Mouse (Mus musculus): Measurements from ENCODE around the gene Pkn1. TPM values are rescaled to one million over a fixed set of nuclear protein-coding genes. Genes with fewer than 3 reads are reported as not detected.

Pkn1 gene
- total RNA-seq, 2 experiments from 2014 or later = 31.6 to 78.8 TPM

DNA sequence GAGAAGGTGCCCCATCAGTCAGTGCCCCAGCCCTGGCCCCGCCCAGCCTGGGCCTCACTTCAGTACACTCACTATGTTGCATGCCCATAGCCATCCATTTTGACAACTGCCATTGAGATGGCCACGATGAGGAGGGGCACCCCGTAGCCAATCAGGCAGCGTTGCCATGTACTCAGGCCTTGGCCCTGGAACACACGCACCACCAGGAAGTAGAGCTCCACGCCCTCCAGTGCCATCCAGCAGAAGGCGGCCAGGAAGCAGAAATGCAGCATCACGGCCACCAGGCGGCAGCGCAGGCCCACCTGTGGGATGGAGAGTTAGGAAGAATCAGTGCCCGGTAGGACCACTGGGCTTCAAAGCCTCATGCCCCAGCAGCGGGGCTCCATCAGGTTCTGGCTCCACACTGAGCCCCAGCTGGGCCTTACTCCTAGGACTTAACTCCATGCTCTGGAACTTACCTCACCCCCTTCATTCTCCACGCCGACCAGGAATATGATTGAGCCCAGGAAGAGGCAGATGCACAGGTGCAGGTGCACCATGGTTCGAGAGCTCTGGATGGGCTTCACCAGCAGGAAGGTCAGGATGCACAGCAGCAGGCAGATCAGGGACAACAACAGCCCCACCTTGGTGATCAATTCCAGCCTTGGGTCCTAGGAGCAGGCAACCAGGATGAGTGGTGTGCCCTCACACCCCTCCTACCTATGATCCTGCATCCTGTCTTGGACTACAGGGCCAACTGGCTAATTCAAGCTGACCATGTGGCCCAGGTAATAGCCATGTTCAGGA lies 25.9 kb upstream of the Pkn1 start:
- peak; percentile 91 for ATAC-seq (replicated peaks; ENCODE audit: poor library complexity)

- ATAC-seq (replicated peaks; ENCODE audit: poor library complexity) = no peak
Measured at GRCm38 (mm10) chr8:83723447-83724083, 24.6 kb upstream of the Pkn1 start.

DNA sequence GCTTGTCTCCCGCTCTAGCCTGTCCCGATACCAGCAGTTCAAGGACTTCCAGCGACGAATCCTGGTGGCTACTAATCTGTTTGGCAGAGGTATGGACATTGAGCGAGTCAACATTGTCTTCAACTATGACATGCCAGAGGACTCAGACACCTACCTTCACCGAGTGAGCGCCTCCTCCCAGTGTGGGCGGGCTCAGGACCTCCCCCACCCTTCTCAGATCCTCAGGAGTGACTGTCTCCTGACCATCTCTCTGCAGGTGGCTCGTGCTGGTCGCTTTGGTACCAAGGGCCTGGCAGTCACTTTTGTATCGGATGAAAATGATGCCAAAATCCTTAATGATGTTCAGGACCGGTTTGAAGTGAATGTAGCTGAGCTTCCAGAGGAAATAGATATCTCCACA lies 23.7 kb upstream of the Pkn1 start:
- no peak for ATAC-seq (replicated peaks; ENCODE audit: poor library complexity)

DNA sequence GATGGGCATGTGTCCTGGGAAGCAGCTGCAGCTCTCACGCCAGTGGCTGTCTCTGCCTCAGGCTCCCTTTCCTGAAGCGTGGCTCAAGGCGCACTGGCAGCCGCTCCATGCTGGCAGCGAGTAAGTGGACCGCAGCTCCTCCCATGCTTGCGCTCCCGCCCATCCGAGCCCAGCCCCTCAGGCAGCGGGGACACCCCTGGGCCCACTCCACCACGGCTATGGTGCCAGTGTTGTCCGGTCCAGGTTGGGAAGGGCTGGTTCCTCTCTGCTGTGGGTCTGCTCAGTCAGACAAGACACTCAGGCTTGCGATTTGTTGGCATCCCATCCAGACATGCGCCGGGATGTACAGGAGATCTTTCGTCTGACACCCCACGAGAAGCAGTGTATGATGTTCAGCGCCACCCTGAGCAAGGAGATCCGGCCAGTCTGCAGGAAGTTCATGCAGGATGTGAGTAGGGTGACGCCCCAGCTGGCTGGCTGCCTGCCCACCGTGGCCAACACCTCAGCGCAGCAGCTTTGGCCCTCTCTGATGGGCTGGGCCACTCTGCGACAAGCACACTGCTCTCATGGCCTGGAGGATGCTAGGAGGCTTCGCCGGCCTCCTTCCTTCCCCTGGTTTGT lies 22.5 kb upstream of the Pkn1 start:
- ATAC-seq (replicated peaks; ENCODE audit: poor library complexity) = no peak

GRCm38 (mm10) chr8:83719693-83720092 lies 20.7 kb upstream of the Pkn1 start:
- no peak for ATAC-seq (replicated peaks; ENCODE audit: poor library complexity)

- ATAC-seq (replicated peaks; ENCODE audit: poor library complexity) = no peak
Measured at GRCm38 (mm10) chr8:83719048-83719447, 20.1 kb upstream of the Pkn1 start.

DNA sequence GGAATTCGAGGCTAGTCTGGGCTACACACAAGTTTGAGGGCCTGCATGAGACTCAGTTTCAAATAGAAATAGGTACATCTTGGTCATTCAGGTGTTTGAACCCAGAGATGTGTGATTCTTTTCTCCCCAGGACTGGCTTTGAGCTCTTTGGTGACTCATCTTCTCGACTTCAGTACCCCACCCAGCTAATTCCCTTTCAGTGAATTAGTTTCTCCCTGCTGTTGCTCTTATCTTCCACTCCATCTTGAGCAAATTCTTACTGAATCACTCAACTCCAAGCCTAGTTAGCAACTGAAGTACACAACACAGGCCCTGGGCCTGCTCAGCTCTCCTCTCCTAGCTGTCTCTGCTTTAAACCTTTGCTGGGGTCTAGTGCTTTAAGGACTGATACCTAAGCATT lies 17.6 kb upstream of the Pkn1 start:
- no peak for ATAC-seq (replicated peaks; ENCODE audit: poor library complexity)

DNA sequence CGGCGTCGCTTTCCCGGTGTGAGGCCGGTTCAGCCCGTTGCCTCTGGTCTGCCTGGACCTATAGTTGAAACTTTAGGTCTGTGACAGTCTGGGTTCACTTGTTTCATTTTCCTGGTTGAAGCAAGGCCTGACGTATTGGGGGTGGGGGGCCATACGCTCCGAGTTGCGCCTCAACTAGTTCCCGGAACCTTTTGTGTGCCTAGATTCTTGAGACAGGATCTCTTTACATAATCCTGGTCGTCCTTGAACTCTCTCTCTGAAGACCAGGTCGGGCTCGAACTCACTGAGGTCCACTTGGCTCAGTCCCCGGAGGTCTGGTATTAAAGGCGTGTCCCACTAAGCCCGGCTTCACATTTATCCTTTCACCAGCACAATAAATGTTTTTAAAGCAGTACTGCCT lies 16.8 kb upstream of the Pkn1 start:
- no peak for ATAC-seq (replicated peaks; ENCODE audit: poor library complexity)

DNA sequence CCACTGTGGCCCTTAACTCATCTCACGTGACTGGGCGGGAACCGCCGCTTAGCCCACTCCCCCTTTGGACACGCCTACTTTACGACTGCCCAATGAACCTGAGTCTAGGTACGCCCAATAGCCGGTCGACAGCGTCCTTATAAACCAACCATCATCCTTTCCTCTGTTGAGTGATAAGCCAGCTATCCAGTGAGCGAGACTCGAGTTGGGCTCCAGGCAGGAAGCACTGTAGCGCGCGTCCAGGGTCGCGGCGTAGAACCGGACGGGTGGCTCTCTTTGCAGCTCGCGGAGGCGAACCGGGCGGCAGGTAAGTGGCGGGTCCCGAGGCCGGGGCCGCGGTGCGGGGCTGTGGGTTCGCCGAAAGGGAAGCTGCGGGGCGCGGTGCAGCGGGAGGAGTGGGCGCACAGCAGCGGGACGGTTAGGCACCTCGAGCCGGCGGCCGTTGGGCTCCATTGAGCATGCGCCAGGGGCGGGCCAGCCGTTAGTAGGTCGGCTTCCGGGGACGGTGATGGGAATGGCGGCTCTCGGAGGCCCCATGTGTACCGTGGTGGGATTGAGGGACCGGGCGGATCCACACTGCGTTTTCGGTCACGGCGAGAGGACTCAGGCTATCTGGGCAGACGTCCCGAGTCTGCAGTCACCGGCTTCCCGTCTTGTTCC lies 16.2 kb upstream of the Pkn1 start, which contains the start of gene Ddx39:
Ddx39 (plus strand) TSS at position 147 of the 660 bp plus-strand sequence.
- ATAC-seq (replicated peaks; ENCODE audit: poor library complexity) = peak; percentile 93

GRCm38 (mm10) chr8:83714676-83715030 lies 15.7 kb upstream of the Pkn1 start:
- no peak for ATAC-seq (replicated peaks; ENCODE audit: poor library complexity)

DNA sequence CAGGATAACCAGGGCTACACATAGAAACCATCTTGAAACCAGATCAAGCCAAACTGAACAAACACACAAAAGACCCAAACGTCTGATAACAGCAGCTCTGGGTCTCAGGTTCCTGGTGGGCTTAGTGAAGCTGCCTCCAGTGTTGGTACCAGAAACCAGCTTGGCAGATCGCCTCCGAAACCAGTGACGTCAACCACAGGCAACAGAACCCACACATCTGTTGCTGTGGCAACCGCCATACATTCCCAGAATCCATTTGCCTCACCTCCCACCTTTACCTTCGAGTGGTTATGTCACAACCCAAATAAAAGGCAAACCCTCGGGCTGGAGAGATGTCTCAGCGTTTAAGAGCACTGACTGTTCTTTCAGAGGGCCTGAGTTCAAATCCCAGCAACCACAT lies 8.6 kb upstream of the Pkn1 start:
- ATAC-seq (replicated peaks; ENCODE audit: poor library complexity) = no peak

DNA sequence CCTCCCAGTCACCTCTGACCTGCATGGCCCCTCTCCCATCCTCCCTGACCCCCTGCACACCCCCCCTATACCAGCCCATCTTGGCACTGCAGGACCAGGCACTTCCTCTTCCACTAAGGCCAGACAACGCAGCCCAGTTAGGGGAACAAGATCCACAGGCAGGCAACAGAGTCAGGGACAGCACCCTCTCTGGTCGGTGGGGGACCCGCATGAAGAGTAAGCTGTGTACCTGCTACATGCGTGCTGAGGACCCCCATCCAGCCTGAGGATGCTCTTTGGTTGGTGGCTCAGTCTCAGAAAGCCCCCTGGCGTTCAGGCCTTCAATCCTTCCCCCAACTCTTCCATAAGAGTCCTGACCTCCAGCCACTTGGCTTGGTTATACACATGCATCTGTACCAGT lies 7.4 kb upstream of the Pkn1 start:
- 0 out of 2 replicates have a peak, but pooled peaks have one; percentile 14 for ATAC-seq (replicated peaks; ENCODE audit: poor library complexity)

GRCm38 (mm10) chr8:83703426-83703825 lies 4.4 kb upstream of the Pkn1 start:
- no peak for ATAC-seq (replicated peaks; ENCODE audit: poor library complexity)

GRCm38 (mm10) chr8:83700423-83701085 lies 1.6 kb upstream of the Pkn1 start:
- ATAC-seq (replicated peaks; ENCODE audit: poor library complexity) = no peak

DNA sequence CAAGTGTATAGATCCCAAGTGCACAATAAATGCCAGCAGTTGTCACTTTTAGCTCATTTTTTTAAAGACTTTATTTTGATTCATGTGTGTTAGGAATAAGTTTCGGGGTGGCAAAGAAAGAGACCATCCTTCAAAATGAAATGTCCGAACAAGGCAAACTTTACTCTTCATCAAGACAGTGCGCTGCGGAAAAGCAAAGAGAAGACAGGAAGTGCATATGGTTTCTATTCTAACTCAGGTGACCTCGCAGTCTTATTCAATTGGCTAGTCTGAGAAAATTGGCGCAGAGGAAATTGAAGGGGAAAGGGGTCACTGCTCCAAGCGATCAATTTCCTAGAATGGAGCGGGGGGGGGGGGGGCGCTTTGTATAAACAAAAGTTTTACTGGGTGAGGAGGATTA lies 587 bp upstream of the Pkn1 start:
- ATAC-seq (replicated peaks; ENCODE audit: poor library complexity) = no peak

DNA sequence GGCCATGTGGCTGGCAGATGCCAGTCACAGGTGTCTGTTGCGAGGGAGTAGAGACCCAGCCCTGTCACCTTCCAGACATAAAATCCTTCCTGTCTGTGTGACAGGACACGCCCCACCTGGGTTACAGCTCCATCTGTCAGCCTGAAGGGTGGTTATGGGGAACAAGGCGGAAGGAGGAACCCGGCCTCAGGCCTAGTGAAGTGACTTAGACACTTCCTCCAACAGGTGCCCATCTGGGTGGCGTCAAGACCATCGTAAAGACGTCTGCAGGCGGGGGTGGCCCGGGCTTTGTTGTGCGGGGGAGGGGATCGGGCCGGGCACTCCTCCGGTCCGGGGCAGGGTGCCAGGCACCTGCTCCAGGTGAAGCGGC lies 703 bp downstream of the Pkn1 start:
- peak; percentile 57 for ATAC-seq (replicated peaks; ENCODE audit: poor library complexity)

DNA sequence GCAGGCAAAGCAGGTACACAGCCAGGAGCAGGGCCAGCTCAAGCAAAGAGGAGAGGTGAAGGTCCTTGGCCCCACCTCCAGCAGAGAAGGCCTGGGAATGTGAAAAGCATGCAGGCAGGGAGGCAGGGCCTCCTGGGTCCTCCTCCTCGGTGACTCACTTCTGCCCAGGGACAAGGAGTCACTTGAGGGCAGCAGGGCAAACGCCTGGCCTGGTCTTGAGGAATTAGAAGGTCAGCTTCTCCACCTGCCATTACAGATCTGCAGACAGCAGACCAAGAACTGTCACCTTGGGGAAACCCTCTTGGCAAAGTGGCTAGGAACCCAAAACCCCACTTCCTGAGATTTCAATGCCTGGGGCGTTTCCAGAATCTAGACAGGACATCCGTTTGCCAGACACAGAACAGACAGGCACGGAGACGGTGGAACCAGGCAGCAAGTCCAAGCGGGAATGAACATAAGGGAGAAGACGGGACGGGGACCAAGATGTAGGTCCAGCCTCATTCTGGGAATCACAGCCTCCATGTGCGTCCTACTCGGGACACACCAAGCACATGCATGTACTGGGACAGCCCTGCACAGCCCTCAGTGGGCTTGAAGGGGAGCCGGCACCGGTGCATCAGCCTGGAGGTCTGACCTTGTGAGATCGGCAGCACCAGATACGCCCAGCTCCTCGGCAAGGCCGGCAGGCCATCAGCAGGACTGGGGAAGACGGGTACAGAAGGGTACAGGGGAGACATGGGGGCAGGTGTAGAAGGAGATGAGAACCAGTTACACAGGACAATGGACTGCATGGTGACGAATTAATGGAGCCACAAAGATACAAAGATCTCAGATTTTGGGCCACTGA lies 1.4 kb downstream of the Pkn1 start:
- no peak for ATAC-seq (replicated peaks; ENCODE audit: poor library complexity)

- peak; percentile 26 for ATAC-seq (replicated peaks; ENCODE audit: poor library complexity)
Measured at GRCm38 (mm10) chr8:83695351-83696106, 3.5 kb downstream of the Pkn1 start.

GRCm38 (mm10) chr8:83694369-83695160 lies 4.4 kb downstream of the Pkn1 start:
- ATAC-seq (replicated peaks; ENCODE audit: poor library complexity) = no peak
